Mouse (Mus musculus) intestine, embryonic 15.5 days (tissue): ENCODE data around the gene Vmp1. TPM values are rescaled to one million over a fixed set of nuclear protein-coding genes. Genes with fewer than 3 reads are reported as not detected.

ENCODE experiments used
- microRNA counts: library from miRNA; unstranded; fragments of <30 nt; microRNA quantifications from one replicate; lab custom pipeline; 2016
- polyA plus RNA-seq: library from polyadenylated mRNA; unstranded; fragments of >200 nt; fragmentation: Nextera tagmentation; extraction: Ambion mirVana; gene quantifications from 2 replicates; pipeline ENCODE4 v1.2.1, GENCODE M21; 2015

The Vmp1 gene
- polyA plus RNA-seq, 1 experiment from 2014 or later, result 168 TPM

MicroRNAs within 50 kb of the gene (microRNA counts, 519-probe panel; counts per million panel counts)
- microRNA mmu-miR-21 (lab: Ali Mortazavi, UCI), result 3,886 counts per million, percentile 92 among the panel's probes with 10 or more counts

Other genes starting within 250 kb of the Vmp1 start
- 56.3 and 61.3 TPM in 2 replicates for gene Rnft1, start 199.2 kb downstream of the Vmp1 start, polyA plus RNA-seq
- 54.6 and 63.6 TPM in 2 replicates for gene Rps6kb1, start 139.0 kb downstream of the Vmp1 start, polyA plus RNA-seq
- 11.6 and 11.8 TPM in 2 replicates for gene Tubd1, start 138.8 kb downstream of the Vmp1 start, polyA plus RNA-seq
- 31.0 and 33.1 TPM in 2 replicates for gene Ptrh2, start 149 bp upstream of the Vmp1 start, polyA plus RNA-seq
- gene Cltc, start 73.7 kb upstream of the Vmp1 start, polyA plus RNA-seq, result 134 and 135 TPM in 2 replicates
- 15.3 and 16.0 TPM in 2 replicates for gene Dhx40, start 123.9 kb upstream of the Vmp1 start, polyA plus RNA-seq